Mouse (Mus musculus) urinary bladder, adult 2 months (tissue): ENCODE results near the gene Nsun6. TPM values are rescaled to one million over a fixed set of nuclear protein-coding genes. Genes with fewer than 3 reads are reported as not detected.

Experiments
- DNase-seq: peaks from one replicate; pipeline ENCODE4 v3.0.0; 2022; ENCODE audit warnings: low spot score
- polyA plus RNA-seq: library from polyadenylated mRNA; depleted of rRNA; stranded (reverse); fragments of >200 nt; gene quantifications from 2 replicates; pipeline ENCODE4 v1.2.3, GENCODE M21; 2012; rRNA removed

The Nsun6 gene
- 5.0 and 5.9 TPM in 2 replicates for polyA plus RNA-seq

GRCm38 (mm10) chr2:15054945-15055637 is at the start of gene Nsun6:
Nsun6 (minus strand) TSS chr2:15055069.
- DNase-seq = peak; percentile 91

DNA sequence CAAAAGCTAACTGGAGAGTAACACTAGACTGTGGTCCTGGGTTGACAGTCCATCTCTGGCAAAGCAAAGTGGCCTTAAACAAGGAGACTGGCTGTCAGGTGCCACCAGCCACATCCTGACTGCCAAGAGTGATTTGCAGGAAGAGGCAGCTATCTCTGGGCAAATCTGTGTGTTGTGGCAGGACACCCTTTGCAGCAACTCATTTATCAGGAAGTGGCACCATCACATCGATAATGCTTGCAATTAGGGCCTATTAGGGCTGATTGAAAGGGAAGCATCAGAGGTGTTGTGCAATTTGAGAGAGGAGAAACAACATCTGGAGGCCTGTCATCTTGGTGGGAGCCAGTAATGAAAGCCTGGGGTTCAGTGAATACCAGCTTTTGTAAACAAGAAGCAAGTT is 49.5 kb upstream of the Nsun6 start:
- no peak for DNase-seq

DNA sequence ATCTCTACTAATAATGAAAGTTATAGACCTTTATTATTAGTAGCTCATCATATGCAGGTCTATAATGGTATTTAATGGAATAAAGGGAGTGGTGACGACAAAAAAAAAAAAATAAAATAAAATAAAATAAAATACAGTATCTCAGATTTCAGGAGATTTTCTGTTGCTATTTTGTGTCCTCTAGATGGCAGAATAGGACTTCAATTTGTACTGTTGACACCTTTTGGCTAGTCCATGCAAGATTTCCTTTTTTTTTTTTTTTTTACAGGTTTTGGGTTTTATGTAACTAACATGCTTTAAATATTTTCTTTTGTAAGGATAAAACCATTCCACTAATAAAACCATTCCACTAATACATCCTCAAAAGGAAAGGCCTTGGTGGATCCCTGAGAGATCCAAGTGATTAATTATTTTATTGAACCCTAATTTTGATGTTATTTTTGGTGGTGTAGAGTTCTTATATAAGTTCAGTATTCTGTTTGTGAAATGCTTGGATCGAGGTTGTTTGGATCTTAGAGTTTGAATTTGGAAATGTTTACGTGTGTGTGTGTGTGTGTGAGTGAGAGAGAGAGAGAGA is 41.7 kb upstream of the Nsun6 start:
- DNase-seq = no peak

- no peak for DNase-seq
Observed at GRCm38 (mm10) chr2:15087308-15087707, 32.4 kb upstream of the Nsun6 start.

GRCm38 (mm10) chr2:15083702-15084101 is 28.8 kb upstream of the Nsun6 start:
- DNase-seq = no peak

GRCm38 (mm10) chr2:15067091-15067490 is 12.2 kb upstream of the Nsun6 start:
- DNase-seq = no peak

DNA sequence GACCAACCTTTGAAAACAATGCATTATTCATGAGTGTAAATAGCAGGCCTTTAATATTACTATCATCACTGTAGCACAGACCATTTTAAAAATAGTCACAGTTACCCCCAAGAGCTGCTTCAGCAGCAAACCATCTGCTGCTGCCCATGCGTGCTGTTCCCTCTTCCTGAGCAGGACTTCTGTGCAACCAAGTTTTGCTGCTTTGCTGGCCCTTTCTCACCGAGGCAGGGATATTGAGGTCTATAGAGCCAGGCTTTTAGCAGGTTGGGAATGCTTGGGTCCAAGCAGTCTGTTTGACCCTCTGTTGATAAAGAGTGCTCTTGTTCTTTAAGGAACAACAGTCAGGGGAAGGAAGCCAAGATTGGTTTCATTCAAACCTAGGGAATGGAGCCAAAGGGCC is 10.6 kb upstream of the Nsun6 start:
- no peak for DNase-seq

DNA sequence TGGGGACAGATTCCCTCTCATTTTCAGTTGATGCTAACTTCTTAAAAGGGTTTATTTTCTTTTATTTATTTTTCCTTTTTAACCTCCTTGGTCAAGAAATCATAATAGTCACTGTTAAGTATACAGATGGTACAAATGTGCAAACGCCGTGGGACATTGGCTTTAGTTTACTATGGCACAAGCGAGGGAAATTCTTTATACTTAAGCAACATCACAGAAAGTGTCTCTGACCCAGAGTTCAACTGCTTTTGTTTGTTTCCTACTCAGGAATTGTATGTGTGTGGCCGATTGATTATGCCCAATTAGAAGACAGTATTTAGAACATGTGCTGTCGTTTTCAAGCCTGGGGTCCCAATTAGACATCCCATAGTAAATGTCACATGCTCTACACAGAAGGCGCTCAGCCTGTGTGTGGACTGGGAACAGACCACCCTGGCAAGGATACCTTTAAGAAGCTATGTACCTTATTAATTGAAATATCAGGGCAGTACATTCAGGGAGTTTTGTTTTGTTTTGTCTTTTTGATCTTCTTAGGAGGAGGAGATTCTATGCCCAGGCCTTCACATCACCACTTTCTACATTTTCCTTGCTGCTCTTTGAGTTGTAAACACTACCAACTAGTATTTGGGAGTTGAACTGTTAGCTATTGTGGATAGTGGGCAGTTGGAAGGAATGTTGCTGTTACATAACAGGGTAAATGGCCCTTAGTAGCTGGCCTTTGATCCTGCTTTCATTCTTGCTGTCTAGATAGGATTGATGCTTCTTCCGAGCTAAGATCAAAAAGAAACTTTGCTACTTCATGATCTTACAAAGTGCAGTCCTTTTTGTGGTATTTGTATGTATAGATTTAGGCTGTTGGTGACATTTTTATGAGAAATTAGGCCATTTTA is 9.8 kb upstream of the Nsun6 start:
- no peak for DNase-seq

- no peak for DNase-seq
Observed at GRCm38 (mm10) chr2:15063815-15064214, 8.9 kb upstream of the Nsun6 start.

DNA sequence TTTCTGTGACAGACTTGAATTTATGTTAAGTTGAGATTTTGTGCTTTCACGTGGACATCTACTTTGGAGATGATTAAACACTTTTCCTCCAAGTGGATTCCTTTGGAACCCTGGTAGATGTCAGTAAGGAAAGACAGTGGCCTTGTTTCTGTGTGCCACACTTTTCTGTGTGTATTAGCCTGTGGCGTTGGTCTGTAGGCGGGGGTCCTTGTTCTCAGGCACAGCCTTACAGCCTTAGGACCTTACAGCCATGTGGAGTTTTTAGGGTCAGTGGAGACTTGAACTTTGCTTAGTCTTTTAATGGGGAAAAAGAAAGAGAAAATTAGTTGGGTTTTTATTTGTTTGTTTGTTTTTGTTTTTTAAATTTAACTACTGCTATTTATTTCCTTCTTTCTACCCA is 6.0 kb upstream of the Nsun6 start:
- no peak for DNase-seq

GRCm38 (mm10) chr2:15058227-15058626 is 3.4 kb upstream of the Nsun6 start:
- DNase-seq = no peak

GRCm38 (mm10) chr2:15055741-15056151 is 877 bp upstream of the Nsun6 start:
- DNase-seq = no peak

GRCm38 (mm10) chr2:15054496-15054895 is 373 bp downstream of the Nsun6 start:
- no peak for DNase-seq

GRCm38 (mm10) chr2:15049117-15049873 is 5.6 kb downstream of the Nsun6 start, which contains the start of gene Arl5b:
Arl5b (plus strand) TSS chr2:15049395.
- DNase-seq = peak; percentile 64

- no peak for DNase-seq
Observed at GRCm38 (mm10) chr2:15040326-15040725, 14.5 kb downstream of the Nsun6 start.

GRCm38 (mm10) chr2:15038705-15039104 is 16.2 kb downstream of the Nsun6 start:
- DNase-seq = no peak

DNA sequence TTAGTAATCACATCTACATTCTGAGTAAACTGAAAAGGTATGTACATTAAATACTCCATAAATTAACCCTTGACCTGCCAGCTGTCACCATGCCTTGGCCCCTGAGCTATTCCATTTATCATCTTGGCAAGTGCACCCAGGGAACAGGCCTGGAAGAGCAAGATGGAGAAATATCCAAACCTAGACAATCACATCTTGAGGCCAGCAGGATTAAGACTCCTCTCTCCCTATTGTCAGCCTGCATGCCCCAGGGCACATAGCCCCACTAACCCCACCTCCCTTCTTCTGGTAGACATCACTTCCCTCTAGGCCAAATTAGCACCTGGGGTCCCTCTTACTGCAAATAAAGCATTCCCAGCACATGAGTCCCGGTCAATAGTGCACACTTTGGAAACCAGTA is 27.1 kb downstream of the Nsun6 start:
- DNase-seq = no peak

- no peak for DNase-seq
Observed at GRCm38 (mm10) chr2:15026817-15027216, 28.1 kb downstream of the Nsun6 start.

DNA sequence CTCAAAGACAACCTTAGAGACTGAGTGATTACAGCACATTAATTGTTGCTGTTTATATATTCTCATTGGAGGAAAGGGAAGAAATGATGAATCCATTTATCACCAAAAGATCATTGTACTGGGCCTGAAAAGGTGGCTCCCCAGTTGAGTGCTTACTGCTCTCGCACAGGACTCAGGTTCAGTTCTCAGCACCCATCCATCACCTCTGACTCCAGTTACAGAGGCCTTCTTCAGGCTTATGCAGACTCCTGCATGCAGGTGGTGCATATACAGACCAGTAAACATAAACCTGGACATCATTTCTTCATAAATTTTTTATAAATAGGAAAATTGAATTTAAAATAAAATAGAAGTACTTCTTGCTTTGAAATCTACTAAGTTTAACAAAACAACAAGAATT is 46.8 kb downstream of the Nsun6 start:
- DNase-seq = no peak

- no peak for DNase-seq
Observed at GRCm38 (mm10) chr2:15007531-15007930, 47.3 kb downstream of the Nsun6 start.

GRCm38 (mm10) chr2:14997836-14998235 is 57.0 kb downstream of the Nsun6 start:
- no peak for DNase-seq

- no peak for DNase-seq
Observed at GRCm38 (mm10) chr2:14996036-14996435, 58.8 kb downstream of the Nsun6 start.
